Mouse (Mus musculus) megakaryocyte, embryonic 14.5 days (primary cell): Measurements from ENCODE around the gene Adamts20. TPM values are rescaled to one million over a fixed set of nuclear protein-coding genes. Genes with fewer than 3 reads are reported as not detected.
"Not testable (repeated sequence)": the region's sequence is repeated elsewhere in the genome, so short reads cannot be mapped to it uniquely, and the experiment has no call there.

ENCODE experiments used
- H3K27me3 ChIP-seq: replicated peaks from 2 replicates; pipeline ENCODE3; 2012; ENCODE audit warnings: inconsistent platforms
- H3K36me3 ChIP-seq: replicated peaks from 2 replicates; pipeline ENCODE3; 2012; ENCODE audit warnings: low read length, inconsistent platforms, mixed read lengths
- H3K4me1 ChIP-seq: 2 replicates; pipeline ENCODE4 v1.6.1; 2012; ENCODE audit warnings: inconsistent platforms
- H3K4me3 ChIP-seq: replicated peaks from 2 replicates; pipeline ENCODE3; 2012; ENCODE audit warnings: moderate library complexity, mild to moderate bottlenecking, inconsistent platforms
- H3K9me3 ChIP-seq: 2 replicates; pipeline ENCODE4 v1.6.1; 2012; ENCODE audit warnings: inconsistent platforms
- FLI1 ChIP-seq: IDR thresholded peaks from 2 replicates; pipeline ENCODE4 v1.6.1; 2012; ENCODE audit warnings: low read length, inconsistent platforms, mixed read lengths
- GATA1 ChIP-seq: IDR thresholded peaks from 3 replicates; pipeline ENCODE4 v1.6.1; 2012; ENCODE audit warnings: mixed read lengths, low read length, inconsistent platforms, borderline replicate concordance
- polyA plus RNA-seq: library from polyadenylated mRNA; stranded (reverse); fragments of >175 nt; gene quantifications from 2 replicates; pipeline ENCODE4 v1.2.3, GENCODE M21; 2012; ENCODE audit warnings: low replicate concordance; ENCODE audit not compliant: insufficient read depth

The Adamts20 gene
- polyA plus RNA-seq, result 0.39 TPM in 1 of 2 replicates, not detected in the other

DNA sequence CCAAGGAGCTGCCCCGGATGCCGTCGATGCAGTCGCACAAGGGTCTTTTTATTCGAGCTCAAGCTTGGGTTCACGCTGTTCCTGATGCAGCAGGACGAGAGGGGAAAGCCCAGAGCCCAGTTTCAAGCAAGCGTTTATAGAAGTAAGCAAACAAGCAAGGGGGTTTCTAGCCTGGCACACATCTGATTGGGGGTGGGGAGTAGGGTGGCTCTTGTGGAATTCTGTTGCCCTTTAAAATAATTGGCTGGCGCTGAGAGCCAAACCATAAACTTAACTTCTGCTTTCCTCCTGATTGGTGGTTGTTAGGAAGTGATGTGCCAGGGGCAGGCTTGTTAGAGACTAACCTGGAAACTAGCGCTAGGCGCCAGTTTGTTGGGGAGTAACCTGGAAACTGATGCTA, at the start of gene Adamts20:
Gene Adamts20 (minus strand): TSS at position 101 of the 400 bp plus-strand sequence.
- TF ChIP-seq FLI1 (no peak), GATA1 (no peak)
- H3K4me1 ChIP-seq, result peaks cover under 1% of the 10 kb centered on the region

DNA sequence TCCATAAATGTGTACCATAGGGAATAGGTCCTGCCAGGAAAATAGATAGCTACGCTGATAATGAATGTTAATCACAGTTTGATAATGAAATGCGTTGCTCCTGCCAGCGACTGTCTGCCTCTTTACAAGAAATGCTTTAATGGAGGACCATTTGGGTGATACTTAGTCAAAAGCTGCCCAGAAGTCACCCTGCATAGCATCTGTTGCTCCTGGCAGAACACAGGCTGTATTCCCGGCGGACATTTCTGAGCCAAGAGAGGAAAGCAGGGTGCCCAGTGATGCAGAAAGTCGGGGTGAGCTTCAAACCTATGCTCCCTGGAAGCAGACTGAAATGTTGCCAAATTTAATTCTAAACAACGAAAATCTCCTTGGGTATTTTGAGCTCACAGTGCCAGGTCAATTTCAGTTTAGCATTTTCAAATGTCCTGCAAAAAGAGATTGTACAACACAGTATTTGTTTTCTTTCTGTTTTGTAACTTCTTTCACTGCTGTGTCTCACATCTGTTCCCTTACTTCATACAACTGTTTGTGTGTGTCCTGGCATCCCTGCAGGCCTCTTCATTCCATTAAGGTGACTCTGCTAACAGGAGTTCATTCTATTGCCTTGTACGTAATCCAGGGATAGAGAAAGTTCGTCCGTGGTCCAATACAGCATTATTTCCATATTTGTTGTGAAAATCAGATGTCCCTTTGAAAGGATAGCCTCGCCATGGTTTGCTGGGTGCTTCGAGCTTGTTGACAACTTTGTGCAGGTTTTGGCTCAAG, 38.4 kb upstream of the Adamts20 start:
- Histone ChIP-seq H3K4me3 (no peak overlapping the region), H3K9me3 (peaks cover 12% of the 10 kb centered on the region), H3K36me3 (no peaks in the 10 kb centered on the region), H3K27me3 (no peaks in the 10 kb centered on the region), H3K4me1 (no peaks in the 10 kb centered on the region)
- no peak for TF ChIP-seq FLI1
- TF ChIP-seq GATA1, result no peak

More for the DNA sequence above, at the start of gene Adamts20:
- Histone ChIP-seq H3K27me3 (no peaks in the 10 kb centered on the region), H3K9me3 (no peaks in the 10 kb centered on the region), H3K4me3 (no peak within 1 kb of the TSS), H3K36me3 (no peaks in the 10 kb centered on the region)

DNA sequence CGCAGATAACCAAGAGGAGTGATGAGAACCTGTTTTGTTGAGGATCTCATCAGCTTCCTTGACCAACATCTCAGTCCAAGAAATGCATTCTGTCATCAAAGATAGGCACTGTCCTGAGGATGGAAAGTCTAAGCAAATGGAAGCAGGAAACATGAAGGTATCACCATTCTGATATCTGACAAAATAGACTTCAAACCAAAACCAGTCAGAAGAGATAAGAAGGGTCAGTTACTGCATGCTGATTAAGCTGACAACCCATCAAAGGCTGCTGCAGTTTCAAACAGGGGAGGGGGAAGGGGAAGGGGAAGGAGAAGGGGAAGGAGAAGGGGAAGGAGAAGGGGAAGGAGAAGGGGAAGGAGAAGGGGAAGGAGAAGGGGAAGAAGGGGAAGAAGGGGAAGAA, 34.0 kb upstream of the Adamts20 start:
- Histone ChIP-seq H3K9me3 (no peaks in the 10 kb centered on the region; the same call in none of the 2 replicates), H3K4me3 (no peak overlapping the region), H3K4me1 (no peaks in the 10 kb centered on the region), H3K36me3 (no peaks in the 10 kb centered on the region), H3K27me3 (no peaks in the 10 kb centered on the region)
- no peak for TF ChIP-seq FLI1
- no peak for TF ChIP-seq GATA1

DNA sequence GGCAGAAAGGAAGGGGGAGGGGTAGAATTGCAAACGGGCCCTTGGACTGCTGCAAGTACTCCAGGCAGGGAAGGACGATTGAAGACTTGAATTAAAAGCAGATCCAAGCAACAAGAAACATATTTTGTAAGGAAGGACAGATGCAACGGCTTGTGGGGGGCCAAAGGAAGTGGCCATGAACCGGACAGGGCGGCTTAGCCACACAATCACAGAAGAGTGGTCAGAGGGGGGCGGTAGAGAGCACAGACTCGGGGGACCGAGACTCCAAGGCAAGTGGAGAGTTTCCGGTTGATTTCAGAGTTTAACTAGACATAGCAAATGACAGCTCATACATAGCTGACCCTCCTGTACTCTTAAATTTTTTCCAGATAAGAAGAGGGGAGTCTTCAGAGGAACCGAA, 30.7 kb upstream of the Adamts20 start:
- H3K36me3 ChIP-seq, result no peaks in the 10 kb centered on the region
- H3K4me3 ChIP-seq, result no peak overlapping the region
- no peaks in the 10 kb centered on the region for H3K27me3 ChIP-seq
- no peak for TF ChIP-seq GATA1
- no peak for TF ChIP-seq FLI1
- H3K9me3 ChIP-seq, result peaks cover 10% of the 10 kb centered on the region; the same call in 1 of the 2 replicates
- H3K4me1 ChIP-seq, result no peaks in the 10 kb centered on the region

DNA sequence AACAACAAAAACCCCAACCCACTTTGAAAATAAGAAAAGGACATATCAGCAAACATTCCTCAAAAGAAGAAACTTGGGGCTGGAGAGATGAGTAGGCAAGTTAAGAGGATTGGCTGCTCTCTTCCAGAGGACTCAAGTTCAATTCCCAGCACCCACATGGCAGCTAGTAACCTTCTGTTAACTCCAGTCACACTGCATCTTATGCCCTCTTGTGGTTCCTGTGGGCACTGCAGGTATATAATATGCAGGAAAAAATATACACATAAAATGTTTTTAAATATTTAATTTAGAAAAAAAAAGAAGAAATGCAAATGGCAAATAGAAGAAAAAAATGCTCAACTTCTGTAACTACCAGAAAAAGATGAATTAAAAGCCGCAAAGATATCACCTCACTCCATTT, 29.2 kb upstream of the Adamts20 start:
- H3K4me3 ChIP-seq, result no peak overlapping the region

DNA sequence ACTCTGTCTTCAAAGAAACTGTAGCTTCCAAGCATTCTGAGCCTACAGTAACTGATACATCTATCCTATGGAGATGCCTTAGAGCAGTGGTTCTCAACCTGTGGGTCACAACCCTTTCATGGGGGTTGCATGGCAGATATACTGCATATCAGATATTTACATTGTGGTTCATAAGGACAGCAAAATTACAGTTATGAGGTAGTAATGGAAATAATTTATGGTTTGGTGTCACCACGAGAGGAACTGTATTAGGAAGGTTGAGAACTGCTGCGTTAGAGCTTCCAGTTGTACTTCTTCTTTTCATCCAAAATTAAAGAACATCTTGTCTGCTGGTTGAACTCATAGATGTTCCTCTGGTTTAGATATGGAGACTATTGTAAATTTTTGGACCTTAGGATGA, 24.2 kb upstream of the Adamts20 start:
- Histone ChIP-seq H3K9me3 (peaks cover 15% of the 10 kb centered on the region), H3K4me3 (no peak overlapping the region), H3K4me1 (no peaks in the 10 kb centered on the region), H3K27me3 (no peaks in the 10 kb centered on the region), H3K36me3 (peaks cover 2% of the 10 kb centered on the region)
- no peak for TF ChIP-seq GATA1
- no peak for TF ChIP-seq FLI1

More for the DNA sequence above, 29.2 kb upstream of the Adamts20 start:
- H3K9me3 ChIP-seq, result peaks cover 10% of the 10 kb centered on the region; the same call in 1 of the 2 replicates
- no peaks in the 10 kb centered on the region for H3K36me3 ChIP-seq
- no peak for TF ChIP-seq FLI1
- no peak for TF ChIP-seq GATA1
- no peaks in the 10 kb centered on the region for H3K4me1 ChIP-seq
- H3K27me3 ChIP-seq, result no peaks in the 10 kb centered on the region

DNA sequence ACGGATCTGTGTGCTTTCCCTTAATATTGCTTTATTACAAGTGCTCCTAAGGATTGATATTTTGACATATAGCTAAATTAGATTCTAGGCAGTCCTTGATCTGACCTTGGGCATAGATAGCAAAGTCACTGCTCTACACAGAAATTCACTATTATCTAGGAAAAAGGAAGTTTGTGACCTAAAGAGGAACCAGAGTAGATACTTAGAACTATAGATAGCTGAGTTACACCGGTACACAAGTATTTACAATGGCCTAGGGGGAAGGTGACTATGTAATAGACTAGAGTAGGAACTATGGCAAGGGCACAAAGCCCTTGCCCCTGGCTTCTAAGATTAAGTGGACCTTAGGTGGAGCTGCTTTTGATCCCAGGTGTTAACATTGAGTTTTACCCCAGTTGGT, 22.8 kb upstream of the Adamts20 start:
- not testable (repeated sequence) for H3K4me1 ChIP-seq, H3K36me3 ChIP-seq, H3K9me3 ChIP-seq, H3K27me3 ChIP-seq, H3K4me3 ChIP-seq

DNA sequence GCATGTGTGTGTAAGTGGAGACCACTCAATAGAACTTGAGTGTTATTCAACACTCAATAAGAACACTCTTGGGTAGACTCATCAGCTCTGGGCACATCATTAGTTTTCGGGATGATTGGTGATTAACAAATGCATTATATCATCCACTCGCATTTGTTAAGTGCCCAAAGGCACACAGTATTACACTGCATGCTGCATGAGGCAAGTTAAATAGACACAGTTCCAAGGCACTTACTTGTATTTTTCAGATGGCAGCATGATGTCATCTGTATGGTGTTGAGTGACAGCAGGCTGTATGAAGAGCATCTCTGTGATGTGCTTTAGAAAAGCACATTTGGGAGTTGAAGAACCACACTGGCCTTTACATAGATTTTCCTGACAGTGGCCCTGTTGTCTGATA, 17.3 kb upstream of the Adamts20 start:
- peaks cover 37% of the 10 kb centered on the region for H3K4me1 ChIP-seq
- H3K4me3 ChIP-seq, result no peak overlapping the region
- H3K27me3 ChIP-seq, result no peaks in the 10 kb centered on the region
- H3K36me3 ChIP-seq, result peaks cover 2% of the 10 kb centered on the region
- peaks cover 5% of the 10 kb centered on the region; the same call in 1 of the 2 replicates for H3K9me3 ChIP-seq
- no peak for TF ChIP-seq GATA1
- no peak for TF ChIP-seq FLI1

DNA sequence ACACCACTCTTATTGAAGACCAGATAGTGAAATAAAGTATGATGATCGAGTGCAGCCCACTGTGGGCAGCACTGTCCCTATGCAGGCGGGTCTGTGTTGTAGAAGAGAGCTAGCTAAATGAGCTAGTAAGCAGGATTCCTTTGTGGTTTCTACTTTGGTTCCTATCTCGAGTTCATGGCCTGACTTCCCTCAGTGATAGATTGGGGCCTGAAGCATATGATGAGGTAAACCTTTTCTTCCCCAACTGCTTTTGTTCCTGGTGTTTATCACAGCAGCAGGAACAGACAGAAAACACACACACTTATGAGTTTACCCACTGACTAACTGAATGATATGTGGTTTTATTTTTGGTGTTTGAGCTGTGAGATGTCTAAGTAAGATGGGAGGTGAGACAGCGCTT, 15.6 kb upstream of the Adamts20 start:
- H3K36me3 ChIP-seq, result no peaks in the 10 kb centered on the region
- TF ChIP-seq GATA1 (no peak), FLI1 (no peak)
- H3K9me3 ChIP-seq, result no peaks in the 10 kb centered on the region
- H3K27me3 ChIP-seq, result no peaks in the 10 kb centered on the region
- H3K4me3 ChIP-seq, result no peak overlapping the region
- peaks cover 37% of the 10 kb centered on the region for H3K4me1 ChIP-seq

DNA sequence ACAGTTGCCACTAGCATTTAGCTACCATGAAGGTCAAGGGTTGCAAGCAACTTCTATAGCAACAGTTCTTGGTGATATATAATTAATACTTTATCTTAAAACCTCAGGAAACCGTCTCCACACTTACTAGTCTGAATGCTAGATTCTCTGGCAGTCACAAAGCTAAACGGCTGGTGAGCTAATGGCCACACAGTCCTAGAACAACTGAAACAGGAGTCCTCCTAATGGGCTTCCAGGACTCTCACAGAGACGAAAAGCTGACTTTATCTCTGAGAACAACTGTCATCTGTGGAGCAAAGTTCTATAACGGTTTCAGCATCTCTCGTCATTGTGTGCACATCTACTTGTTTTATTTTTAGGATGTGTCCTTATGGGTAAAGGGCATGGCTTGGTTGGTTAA, 15.0 kb upstream of the Adamts20 start:
- H3K27me3 ChIP-seq, result no peaks in the 10 kb centered on the region
- no peak overlapping the region for H3K4me3 ChIP-seq
- H3K9me3 ChIP-seq, result no peaks in the 10 kb centered on the region
- H3K36me3 ChIP-seq, result no peaks in the 10 kb centered on the region
- no peak for TF ChIP-seq FLI1
- TF ChIP-seq GATA1, result no peak
- H3K4me1 ChIP-seq, result peaks cover 37% of the 10 kb centered on the region
